Mouse (Mus musculus) G1E (cell line): ENCODE data around the gene Rbms3. TPM values are rescaled to one million over a fixed set of nuclear protein-coding genes. Genes with fewer than 3 reads are reported as not detected.

Experiments
- ATAC-seq: 2 replicates; pipeline ENCODE4 v1.8.0; 2016; ENCODE audit warnings: mild to moderate bottlenecking; ENCODE audit not compliant: insufficient number of reproducible peaks, poor library complexity, low FRiP score, severe bottlenecking; ENCODE audit errors: extremely low read depth
- DNase-seq: peaks from one replicate; pipeline ENCODE4 v3.0.0; 2012; ENCODE audit warnings: low spot score
- H3K27me3 ChIP-seq: 2 replicates; pipeline ENCODE4 v1.6.1; 2012; ENCODE audit warnings: mild to moderate bottlenecking, low read length, inconsistent platforms; ENCODE audit not compliant: insufficient read depth
- H3K36me3 ChIP-seq: replicated peaks from 2 replicates; pipeline ENCODE3; 2012; ENCODE audit warnings: mild to moderate bottlenecking, inconsistent platforms
- H3K4me1 ChIP-seq: 2 replicates; pipeline ENCODE4 v1.6.1; 2012; ENCODE audit warnings: low read depth, low read length, inconsistent platforms, mixed read lengths; ENCODE audit not compliant: insufficient read depth
- H3K4me3 ChIP-seq: 2 replicates; pipeline ENCODE4 v1.5.1; 2012; ENCODE audit warnings: low read depth, mild to moderate bottlenecking, inconsistent platforms, low read length, moderate library complexity, mixed read lengths
- H3K9me3 ChIP-seq: replicated peaks from 2 replicates; pipeline ENCODE4 v1.6.1; 2012; ENCODE audit warnings: inconsistent platforms
- CTCF ChIP-seq: IDR thresholded peaks from 2 replicates; pipeline ENCODE4 v1.5.1; 2012; ENCODE audit warnings: low read depth, low read length, inconsistent platforms, mixed read lengths
- GATA1 ChIP-seq: IDR thresholded peaks from 2 replicates; pipeline ENCODE4 v1.6.1; 2012; ENCODE audit warnings: borderline replicate concordance, low read length, inconsistent platforms, mixed read lengths
- GATA2 ChIP-seq: IDR thresholded peaks from 2 replicates; pipeline ENCODE4 v1.6.1; 2012; ENCODE audit warnings: low read depth, low read length, inconsistent platforms, borderline replicate concordance
- POLR2AphosphoS5 ChIP-seq: IDR thresholded peaks from 2 replicates; pipeline ENCODE4 v1.6.1; 2012; ENCODE audit warnings: low read depth, low read length, inconsistent platforms; ENCODE audit not compliant: insufficient replicate concordance
- TAL1 ChIP-seq: conservative IDR thresholded peaks from 2 replicates; pipeline ENCODE4 v1.6.1; 2012; ENCODE audit warnings: low read depth, low read length, inconsistent platforms, mixed read lengths
- polyA plus RNA-seq: library from polyadenylated mRNA; stranded (reverse); fragments of >175 nt; gene quantifications from 2 replicates; pipeline ENCODE4 v1.2.3, GENCODE M21; 2012
- total RNA-seq, 2 experiments: library from RNA; stranded (forward) in 1 of 2; stranded (reverse) in 1 of 2; fragments of 200-1000 nt in 1 of 2; fragments of >200 nt in 1 of 2; fragmentation: Nextera tagmentation in 1 of 2; gene quantifications; 2 replicates each; pipeline ENCODE4 v1.2.3; 2014 to 2017

The Rbms3 gene
- total and polyA plus RNA-seq, 3 experiments = 0.16 TPM; not detected in 2

DNA sequence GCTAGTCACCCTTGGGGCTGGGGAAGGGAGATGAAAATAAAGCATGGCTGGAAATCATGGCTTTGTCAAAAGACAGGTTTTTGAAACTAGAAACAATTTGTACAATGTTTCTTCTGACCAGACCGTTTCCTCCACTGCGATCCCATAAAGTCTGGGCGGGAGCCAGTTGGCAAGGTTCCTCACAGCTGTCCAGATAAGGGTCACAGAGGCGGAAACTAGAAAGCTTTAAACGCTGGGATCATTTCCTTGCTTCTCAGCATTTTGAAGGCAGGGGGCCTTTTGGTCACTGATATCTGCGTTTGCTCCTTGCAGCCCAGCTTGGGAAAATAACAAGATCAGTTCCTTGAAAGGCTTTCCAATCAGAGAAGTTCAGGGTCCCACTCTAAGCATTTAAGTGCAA, 598.9 kb downstream of the Rbms3 start:
- Histone ChIP-seq H3K4me1 (no peaks in the 10 kb centered on the region), H3K4me3 (no peak overlapping the region), H3K9me3 (peaks cover 37% of the 10 kb centered on the region), H3K36me3 (no peaks in the 10 kb centered on the region), H3K27me3 (no peaks in the 10 kb centered on the region)
- ATAC-seq (no peak), DNase-seq (no peak)
- TF ChIP-seq CTCF = no peak
- TF ChIP-seq GATA1 = no peak
- no peak for TF ChIP-seq POLR2AphosphoS5
- no peak for TF ChIP-seq GATA2
- no peak for TF ChIP-seq TAL1

DNA sequence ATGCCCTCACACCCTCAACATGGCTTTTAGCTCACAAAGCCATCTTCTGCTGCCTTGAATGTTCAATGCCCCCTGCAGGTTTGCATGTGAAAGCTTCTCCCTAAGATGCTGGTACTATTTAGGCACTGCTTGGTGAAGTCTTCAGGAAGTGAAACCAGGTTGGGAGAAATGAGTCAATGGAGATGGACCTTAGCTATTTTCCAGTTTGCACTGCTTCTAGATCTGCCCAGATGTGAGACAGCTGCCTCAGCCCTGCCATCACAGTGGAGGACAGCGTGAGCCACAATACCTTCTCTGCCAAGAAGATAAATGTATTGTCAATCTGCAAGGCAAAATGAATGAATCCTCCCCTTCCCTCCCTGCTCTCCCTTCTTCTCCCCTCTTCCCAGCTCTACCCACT, 599.8 kb downstream of the Rbms3 start:
- Histone ChIP-seq H3K4me3 (no peak overlapping the region), H3K4me1 (no peaks in the 10 kb centered on the region), H3K9me3 (peaks cover 34% of the 10 kb centered on the region), H3K36me3 (no peaks in the 10 kb centered on the region), H3K27me3 (no peaks in the 10 kb centered on the region)
- TF ChIP-seq GATA2 (no peak), GATA1 (no peak), CTCF (no peak), TAL1 (no peak), POLR2AphosphoS5 (no peak)
- DNase-seq (no peak), ATAC-seq (no peak)

DNA sequence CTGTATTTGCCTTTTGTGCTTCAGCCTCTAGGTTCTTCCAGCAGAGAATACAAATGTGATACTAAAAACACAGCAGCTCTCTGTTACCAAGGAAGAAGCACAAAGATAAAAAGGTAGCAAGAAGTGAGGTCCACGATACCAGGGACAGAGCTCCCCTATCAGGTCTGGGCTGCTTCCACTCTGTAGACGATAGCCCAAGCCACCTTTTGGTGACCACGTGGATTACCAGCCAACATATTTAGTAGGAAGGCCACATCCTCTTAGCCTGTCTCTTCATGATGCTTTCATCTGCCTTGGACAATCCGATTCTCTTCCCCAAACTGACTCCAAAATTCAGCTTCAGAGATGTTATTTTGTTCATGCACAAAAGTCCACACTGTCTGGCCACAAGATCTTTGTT, 601.1 kb downstream of the Rbms3 start:
- no peaks in the 10 kb centered on the region for H3K27me3 ChIP-seq
- H3K9me3 ChIP-seq = peaks cover 22% of the 10 kb centered on the region
- H3K4me3 ChIP-seq = no peak overlapping the region
- no peak for TF ChIP-seq TAL1
- TF ChIP-seq POLR2AphosphoS5 = no peak
- no peak for TF ChIP-seq CTCF
- TF ChIP-seq GATA1 = no peak
- no peak for TF ChIP-seq GATA2
- no peaks in the 10 kb centered on the region for H3K36me3 ChIP-seq
- no peak for DNase-seq
- ATAC-seq = no peak
- H3K4me1 ChIP-seq = no peaks in the 10 kb centered on the region

DNA sequence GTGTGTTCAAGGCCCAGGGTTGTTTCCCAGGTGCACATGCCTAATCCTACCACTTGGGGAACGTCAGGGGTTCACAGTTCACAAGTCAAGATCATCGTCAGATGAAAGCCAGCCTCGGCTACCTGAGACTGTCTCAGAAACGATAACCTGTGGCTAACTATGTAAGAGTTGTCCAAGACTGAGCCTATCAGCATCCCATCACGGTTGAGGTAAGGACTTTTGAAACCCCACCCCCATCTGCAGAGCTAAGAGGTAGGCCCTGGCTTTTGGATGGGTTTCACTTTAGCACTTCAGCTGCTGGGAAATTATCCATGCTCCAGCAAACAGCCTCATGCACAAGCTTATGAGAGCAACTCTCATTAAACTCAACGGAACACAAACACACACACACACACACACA, 607.6 kb downstream of the Rbms3 start:
- Histone ChIP-seq H3K4me3 (no peak overlapping the region), H3K36me3 (no peaks in the 10 kb centered on the region), H3K9me3 (peaks cover 39% of the 10 kb centered on the region), H3K4me1 (no peaks in the 10 kb centered on the region), H3K27me3 (no peaks in the 10 kb centered on the region)
- DNase-seq (no peak), ATAC-seq (no peak)
- TF ChIP-seq CTCF (no peak), TAL1 (no peak), POLR2AphosphoS5 (no peak), GATA2 (no peak), GATA1 (no peak)

DNA sequence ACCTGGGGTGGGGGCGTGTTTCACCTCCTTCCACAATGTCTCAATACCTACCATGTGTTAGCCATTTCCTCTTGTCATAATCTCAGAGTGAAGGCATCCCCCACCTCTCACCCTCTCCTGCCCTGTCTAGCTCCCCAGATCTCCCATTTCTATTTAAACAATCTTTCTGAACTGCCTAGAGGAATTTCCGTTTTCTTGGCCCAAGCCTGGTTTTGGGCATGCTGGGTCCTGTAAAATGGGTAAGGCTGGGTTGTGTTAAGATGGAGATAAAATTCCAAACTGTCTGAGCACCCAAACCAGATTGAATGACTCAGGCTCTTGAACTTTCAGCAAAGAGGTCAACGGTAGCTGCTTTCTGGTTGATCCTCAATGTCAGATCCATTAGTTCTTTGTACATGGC, 608.2 kb downstream of the Rbms3 start:
- no peak for DNase-seq
- Histone ChIP-seq H3K36me3 (no peaks in the 10 kb centered on the region), H3K4me1 (no peaks in the 10 kb centered on the region), H3K4me3 (no peak overlapping the region), H3K27me3 (no peaks in the 10 kb centered on the region), H3K9me3 (peaks cover 45% of the 10 kb centered on the region)
- no peak for ATAC-seq
- no peak for TF ChIP-seq GATA1
- TF ChIP-seq GATA2 = no peak
- TF ChIP-seq TAL1 = no peak
- no peak for TF ChIP-seq CTCF
- TF ChIP-seq POLR2AphosphoS5 = no peak

- no peak for TF ChIP-seq CTCF
- no peak for TF ChIP-seq GATA1
- TF ChIP-seq POLR2AphosphoS5 = no peak
- TF ChIP-seq TAL1 = no peak
- no peak for TF ChIP-seq GATA2
- peaks cover 54% of the 10 kb centered on the region for H3K9me3 ChIP-seq
- no peaks in the 10 kb centered on the region for H3K36me3 ChIP-seq
- DNase-seq (no peak), ATAC-seq (no peak)
- no peak overlapping the region for H3K4me3 ChIP-seq
- H3K27me3 ChIP-seq = no peaks in the 10 kb centered on the region
- no peaks in the 10 kb centered on the region for H3K4me1 ChIP-seq
These were observed 609.5 kb downstream of the Rbms3 start for GRCm38 (mm10) chr9:117020216-117020615.

- Histone ChIP-seq H3K27me3 (no peaks in the 10 kb centered on the region), H3K4me1 (no peaks in the 10 kb centered on the region), H3K4me3 (no peak overlapping the region), H3K9me3 (peaks cover 69% of the 10 kb centered on the region), H3K36me3 (no peaks in the 10 kb centered on the region)
- TF ChIP-seq TAL1 (no peak), GATA2 (no peak), CTCF (no peak), POLR2AphosphoS5 (no peak), GATA1 (no peak)
- DNase-seq (no peak), ATAC-seq (no peak)
These were observed 611.0 kb downstream of the Rbms3 start for GRCm38 (mm10) chr9:117018741-117019163.
